Mouse (Mus musculus) neutrophil, adult 83 days (primary cell): Measurements from ENCODE around the gene Cblc. TPM values are rescaled to one million over a fixed set of nuclear protein-coding genes. Genes with fewer than 3 reads are reported as not detected.

Source experiments
- total RNA-seq, 2 experiments: library from RNA; stranded (reverse); gene quantifications; one replicate each; pipeline ENCODE4 v1.2.4; 2023

Gene Cblc
- total RNA-seq = not detected

DNA sequence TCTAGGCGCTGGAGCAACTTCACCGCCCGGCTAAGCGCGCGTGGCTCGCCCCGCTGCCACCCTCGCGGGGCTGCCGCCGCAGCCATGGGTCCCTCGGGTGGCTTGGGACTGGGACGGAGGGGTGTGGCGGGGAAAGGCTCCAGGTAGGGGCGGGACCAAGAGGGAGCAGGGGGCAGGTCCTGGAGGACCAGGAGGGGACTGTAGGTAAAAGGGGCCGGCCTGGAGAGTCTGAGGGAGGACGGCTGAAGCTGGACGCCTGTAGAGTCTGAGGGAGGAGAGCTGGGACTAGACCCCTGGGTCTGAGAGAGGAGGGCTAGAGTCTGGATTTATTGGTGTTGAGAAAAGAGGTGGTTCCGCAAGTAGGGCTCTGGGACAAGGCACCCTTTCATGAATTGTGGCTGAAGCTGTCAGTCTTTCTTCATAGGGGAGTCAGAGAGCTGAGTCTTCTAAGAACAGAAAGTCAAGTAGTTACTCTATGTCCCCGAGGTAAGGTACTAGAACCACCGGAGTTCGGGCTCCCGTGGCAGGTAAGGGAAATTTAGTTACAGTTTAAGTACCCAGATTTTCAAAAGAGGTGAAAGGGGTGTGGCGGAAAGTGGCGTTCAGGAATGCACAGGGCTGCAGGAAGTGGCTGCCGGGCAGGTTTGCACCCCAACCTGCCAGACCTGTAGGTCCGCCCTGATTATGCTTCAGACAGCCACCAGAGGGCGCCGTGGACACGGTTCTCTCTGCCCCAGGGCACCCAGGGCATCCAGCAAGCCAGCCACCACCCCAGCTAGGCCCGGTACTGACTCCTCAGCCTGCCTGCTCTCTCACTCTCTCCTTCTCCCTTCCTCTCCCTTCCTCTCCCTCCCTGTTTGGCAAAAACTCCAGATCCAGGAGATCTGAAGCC, at the start of gene Cblc:
Gene Cblc (minus strand): TSS at position 113 of the 892 bp plus-strand sequence.

DNA sequence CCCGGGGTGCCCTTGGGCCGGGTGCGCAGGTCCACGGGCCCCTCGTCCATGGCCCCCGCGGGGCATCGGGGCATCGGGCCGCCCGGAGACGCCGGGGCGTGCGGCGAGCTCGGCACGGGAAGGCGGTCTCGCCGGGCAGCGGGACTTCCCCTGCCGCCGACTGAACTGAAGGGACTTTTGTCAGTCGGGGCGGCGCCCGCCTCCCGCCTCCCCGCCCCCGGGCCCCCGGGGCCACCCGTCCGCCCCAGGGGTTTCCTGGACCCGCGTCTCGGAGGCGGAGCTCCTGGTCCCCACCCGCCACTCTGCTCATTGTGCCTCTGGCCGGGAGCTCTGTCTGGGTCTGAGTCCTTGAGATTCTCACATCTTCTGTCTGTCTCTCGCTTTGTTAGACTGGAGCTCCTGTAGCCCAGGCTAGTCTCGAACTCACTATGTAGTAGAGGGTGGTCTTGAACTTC, 26.0 kb upstream of the Cblc start, which contains the start of gene Bcl3:
Gene Bcl3 (minus strand): TSS at position 167 of the 455 bp plus-strand sequence.

DNA sequence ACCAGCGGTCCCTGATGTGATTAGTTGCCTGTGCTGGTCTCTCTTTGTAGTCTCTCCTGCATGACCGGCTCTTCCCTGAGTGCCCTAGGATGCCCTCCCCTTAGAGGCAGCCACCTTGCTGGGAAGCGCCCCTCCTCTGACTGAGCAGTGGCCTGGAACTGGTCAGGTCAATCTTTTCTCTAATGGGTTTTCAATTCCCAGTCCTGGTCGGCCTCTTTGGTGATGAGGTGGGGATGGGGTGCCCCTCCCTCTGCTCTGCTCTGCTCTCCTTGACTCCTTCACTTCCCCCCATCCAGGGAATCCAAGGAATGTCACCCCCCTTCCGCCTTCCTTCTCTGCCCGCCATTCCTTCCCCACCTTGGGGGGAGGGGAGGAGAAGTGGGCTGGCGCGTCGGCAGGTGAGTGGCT, 25.6 kb downstream of the Cblc start, which contains the start of gene Bcam:
Gene Bcam (minus strand): TSS at position 33 of the 408 bp plus-strand sequence.

DNA sequence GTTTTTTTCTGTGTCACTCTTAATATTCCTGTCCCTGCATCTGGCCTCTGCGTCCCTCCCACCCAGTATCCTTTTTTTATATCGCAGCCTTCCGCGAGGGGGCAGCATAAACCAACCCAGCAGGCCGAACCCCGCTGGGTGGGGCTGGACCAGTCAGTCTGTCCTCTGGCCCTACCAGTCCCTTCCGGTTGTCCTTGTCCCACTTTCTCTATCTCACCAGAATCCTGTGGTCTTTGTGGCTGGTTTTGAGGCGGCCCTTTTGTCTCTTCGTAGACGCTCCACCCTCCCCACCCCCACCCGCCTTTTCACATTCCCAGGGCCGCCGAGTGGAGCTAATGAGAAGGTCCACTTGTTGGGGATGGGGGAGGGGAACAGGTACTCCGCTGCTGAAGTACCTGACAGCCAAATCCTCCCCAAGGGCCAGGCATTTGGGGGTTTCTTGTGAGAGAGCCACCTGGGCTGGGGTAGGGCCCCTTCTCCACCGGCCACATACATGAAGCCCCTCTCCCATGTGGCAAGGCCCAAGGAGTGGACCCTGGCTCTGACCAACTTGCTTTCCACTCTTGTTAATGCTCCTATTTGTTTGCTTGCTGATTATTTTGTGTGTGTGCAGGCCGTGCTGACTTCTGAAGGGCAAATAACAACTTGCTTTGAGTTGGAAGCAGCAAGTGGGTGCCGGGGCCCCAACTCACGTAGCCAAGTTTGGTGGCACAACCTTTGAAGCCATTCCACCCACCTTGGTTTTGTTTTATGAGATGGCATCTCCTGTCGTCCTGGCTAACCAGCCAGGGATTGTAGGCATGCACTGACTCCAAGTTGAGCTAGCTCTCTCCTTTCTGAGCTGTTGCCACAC, 46.2 kb downstream of the Cblc start, which contains the start of gene Nectin2:
Gene Nectin2 (minus strand): TSS at position 267 of the 853 bp plus-strand sequence.

Other genes with a start within 250 kb of the Cblc start
- 10 to 100 TPM; 31.9 to 36.5 TPM for gene Ppp1r37, start 233.7 kb downstream of the Cblc start, total RNA-seq
- 1 to 10 TPM; 3.0 to 3.5 TPM for gene Zfp296, start 219.5 kb downstream of the Cblc start, total RNA-seq
- gene Gemin7, start 219.2 kb downstream of the Cblc start, total RNA-seq = 10 to 100 TPM; 53.1 to 56.2 TPM
- 10 to 100 TPM; 51.8 to 52.1 TPM for gene Clasrp, start 192.3 kb downstream of the Cblc start, total RNA-seq
- 10 to 100 TPM; 13.5 to 14.1 TPM for gene Relb, start 167.4 kb downstream of the Cblc start, total RNA-seq
- gene Clptm1, start 131.8 kb downstream of the Cblc start, total RNA-seq = 10 to 100 TPM; 57.6 to 60.6 TPM
- gene Apoc2, start 118.9 kb downstream of the Cblc start, total RNA-seq = 10 to 100 TPM; 52.2 to 56.0 TPM
- not detected for gene Gm44805, start 115.4 kb downstream of the Cblc start, total RNA-seq
- not detected for gene Apoc4, start 115.3 kb downstream of the Cblc start, total RNA-seq
- 1 to 10 TPM; 3.8 to 5.7 TPM for gene Apoc1, start 104.1 kb downstream of the Cblc start, total RNA-seq
- 10 to 100 TPM; 95.8 to 99.6 TPM for gene Apoe, start 97.6 kb downstream of the Cblc start, total RNA-seq
- gene Tomm40, start 81.4 kb downstream of the Cblc start, total RNA-seq = 10 to 100 TPM; 28.6 to 35.3 TPM
- gene Nectin2, start 46.3 kb downstream of the Cblc start, total RNA-seq = under 1 TPM; 0.38 to 0.55 TPM
- gene Bcam, start 25.8 kb downstream of the Cblc start, total RNA-seq = not detected
- gene Bcl3, start 26.0 kb upstream of the Cblc start, total RNA-seq = 10 to 100 TPM; 19.6 to 41.8 TPM
- gene Gm19345, start 55.2 kb upstream of the Cblc start, total RNA-seq = not detected
- gene Ceacam16, start 64.5 kb upstream of the Cblc start, total RNA-seq = 1 to 10 TPM; 1.3 to 1.7 TPM
- under 1 TPM; 0.68 TPM for gene Ceacam19, start 91.2 kb upstream of the Cblc start, total RNA-seq
- gene Pvr, start 124.4 kb upstream of the Cblc start, total RNA-seq = 1 to 10 TPM; 4.1 to 5.1 TPM
- gene Igsf23, start 153.9 kb upstream of the Cblc start, total RNA-seq = not detected
- gene Ceacam20, start 168.6 kb upstream of the Cblc start, total RNA-seq = not detected
- not detected for gene Nlrp9b, start 194.7 kb upstream of the Cblc start, total RNA-seq